Mouse (Mus musculus) heart, postnatal 25 days (tissue): ENCODE data around the gene Lgmn. TPM values are rescaled to one million over a fixed set of nuclear protein-coding genes. Genes with fewer than 3 reads are reported as not detected.
A peak's percentile ranks its signal among the peaks of the same experiment; 100 is the strongest.

Experiments used
- DNase-seq: peaks from one replicate; pipeline ENCODE4 v3.0.0; 2022; ENCODE audit warnings: low spot score
- intact Hi-C: fragments of 180-260 bp; cut with DNase I; formaldehyde crosslinking; loops from one replicate; pipeline ENCODE4 v1.15.1; 2025
- total RNA-seq, 2 experiments: library from RNA; stranded (reverse); gene quantifications; 2 replicates each; pipeline ENCODE4 v1.2.3; 2021

Lgmn gene
- total RNA-seq, result 10 to 100 TPM; 62.2 to 72.2 TPM

DNA sequence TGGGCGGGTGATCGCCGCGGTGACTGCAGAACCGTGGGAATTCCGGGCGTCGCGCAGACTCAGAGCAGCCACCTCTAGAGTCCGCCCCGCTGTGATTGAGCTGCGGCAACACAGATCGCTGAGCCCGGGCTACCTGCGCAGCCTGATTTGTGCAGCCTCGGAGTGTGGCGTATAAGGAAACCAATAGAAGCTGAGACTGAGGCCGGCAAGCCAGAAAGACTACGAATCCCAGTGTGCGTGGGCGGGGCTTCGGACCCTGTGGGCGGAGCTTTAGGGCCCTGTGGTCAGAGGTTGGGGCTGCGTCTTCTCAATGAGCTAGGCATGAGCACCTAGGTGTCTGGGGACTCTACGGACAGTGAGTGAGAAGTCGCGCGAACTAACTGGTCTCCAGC, at the start of gene Lgmn:
Gene Lgmn (minus strand): TSS at position 182 of the 392 bp plus-strand sequence.
- DNase-seq, result peak; percentile 96
- intact Hi-C loops, result no loop called here

DNA sequence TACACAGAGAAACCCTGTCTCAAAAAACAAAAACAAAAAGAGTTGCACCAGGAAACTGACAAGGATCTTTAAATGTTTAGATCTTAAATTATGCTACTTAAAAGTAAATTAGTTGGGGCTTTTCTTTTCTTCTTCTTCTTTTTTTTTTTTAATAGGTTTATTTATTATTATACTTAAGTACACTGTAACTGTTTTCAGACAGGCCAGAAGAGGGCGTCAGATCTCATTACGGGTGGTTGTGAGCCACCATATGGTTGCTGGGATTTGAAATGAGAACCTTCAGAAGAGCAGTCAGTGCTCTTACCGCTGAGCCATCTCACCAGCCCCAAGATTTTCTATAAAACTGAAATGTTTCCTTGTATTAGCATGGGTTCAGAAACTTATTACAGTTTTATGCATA, 45.3 kb upstream of the Lgmn start:
- no peak for DNase-seq
- intact Hi-C loops, result no loop called here

DNA sequence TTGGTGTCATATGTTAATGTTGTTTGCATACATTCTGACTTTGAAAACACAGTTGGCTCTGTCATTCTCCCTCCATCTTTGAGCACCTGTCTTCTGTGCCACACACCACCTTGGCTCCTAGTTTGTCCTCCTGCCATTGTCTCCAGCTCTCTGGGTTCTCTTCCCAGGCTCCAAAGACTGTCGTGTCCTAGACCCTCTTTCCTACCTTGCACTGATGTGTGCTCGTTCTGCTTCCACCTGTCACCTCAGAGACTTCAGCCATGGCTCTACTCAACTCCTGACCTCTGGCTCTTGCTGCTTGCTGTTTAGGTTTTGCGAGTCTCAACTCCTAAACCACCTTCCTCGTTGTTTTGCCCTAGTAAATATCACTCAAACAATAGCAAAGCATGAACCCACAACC, 40.9 kb upstream of the Lgmn start:
- intact Hi-C loops, result no loop called here
- DNase-seq, result no peak

DNA sequence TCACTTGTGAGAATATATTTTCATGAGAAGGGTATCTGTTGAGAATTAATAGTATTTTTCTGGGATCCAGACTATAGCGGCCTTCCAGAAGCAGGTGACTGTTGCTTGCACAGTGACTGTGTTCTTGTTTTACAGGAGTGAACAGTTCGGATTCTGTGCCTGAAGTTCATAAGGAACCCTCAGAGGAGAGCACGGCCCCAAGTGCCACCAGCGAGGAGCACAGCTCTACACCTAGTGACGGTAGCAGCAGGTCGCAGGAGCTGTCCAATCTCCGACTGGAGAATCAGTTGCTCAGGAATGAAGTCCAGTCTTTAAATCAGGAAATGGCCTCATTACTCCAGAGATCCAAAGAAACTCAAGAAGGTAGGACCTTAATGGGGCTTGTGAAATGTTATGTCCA, 34.8 kb upstream of the Lgmn start:
- no peak for DNase-seq
- intact Hi-C loops, result no loop called here

DNA sequence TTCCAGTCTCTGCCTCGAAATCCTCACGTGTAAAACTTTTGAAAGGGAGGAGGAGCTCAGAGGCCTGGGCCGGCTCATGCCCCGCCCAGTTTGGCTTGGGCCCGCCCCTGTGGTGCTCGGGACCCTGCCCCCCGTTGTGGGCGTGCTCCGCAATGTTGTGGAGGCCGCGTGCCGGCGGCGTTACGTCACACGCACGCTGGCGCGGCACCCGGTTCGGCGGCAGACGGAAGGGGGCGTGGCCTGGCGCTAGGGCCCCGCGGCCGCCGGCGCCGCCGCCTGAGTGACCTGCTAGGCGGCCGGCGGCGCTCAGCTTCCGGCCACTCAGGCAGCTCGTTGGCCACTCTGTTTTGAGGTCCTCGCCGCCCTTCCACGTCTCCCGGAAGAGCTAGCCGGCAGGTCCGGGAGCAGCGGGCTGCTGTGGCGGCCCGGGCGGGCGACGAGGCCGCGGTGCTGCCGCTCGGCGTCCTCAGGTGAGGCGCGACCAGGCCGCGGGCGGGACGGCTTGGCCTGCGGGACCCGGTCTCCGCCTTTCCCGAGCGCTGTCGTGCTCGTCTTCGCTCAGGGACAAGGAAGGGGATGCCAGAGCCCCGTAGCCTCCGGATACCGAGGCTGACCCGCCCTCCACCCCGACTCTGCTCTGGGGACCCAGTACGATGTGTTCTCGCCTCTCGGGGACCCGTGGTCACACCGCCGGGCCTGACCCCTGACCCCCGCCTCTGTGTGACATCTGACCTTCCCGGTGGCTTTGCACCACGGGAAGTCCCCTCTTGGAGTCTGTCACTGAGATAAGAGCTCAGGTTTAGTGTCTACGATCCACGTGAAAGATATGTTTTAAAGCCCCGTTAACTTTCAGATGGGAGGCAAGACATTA, 29.5 kb upstream of the Lgmn start, which contains the start of gene Golga5:
Gene Golga5 (plus strand): TSS at position 242 of the 871 bp plus-strand sequence.
- intact Hi-C loops, result loop anchor here (5.0 kb wide), 1 partner anchor 492 kb away; the partner anchor contains the start of gene Cpsf2
- DNase-seq, result peak; percentile 96

DNA sequence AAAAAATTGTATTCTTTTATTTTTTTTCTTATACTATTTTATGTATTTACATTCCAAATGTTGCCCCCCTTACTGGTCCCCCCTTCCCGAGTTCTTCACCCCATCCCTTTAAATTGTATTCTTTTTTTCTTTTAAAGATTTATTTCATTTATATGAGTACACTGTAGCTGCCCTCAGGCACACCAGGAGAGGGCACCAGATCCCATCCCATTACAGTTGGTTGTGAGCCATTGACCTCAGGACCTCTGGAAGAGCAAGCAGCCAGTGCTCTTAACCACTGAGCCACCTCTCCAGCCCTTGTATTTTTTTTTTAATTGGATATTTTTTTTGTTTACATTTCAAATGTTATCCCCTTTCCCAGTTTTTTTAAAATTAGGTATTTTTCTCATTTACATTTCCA, 28.5 kb upstream of the Lgmn start:
- intact Hi-C loops, result loop anchor here (5.0 kb wide), 1 partner anchor 491 kb away; the partner anchor contains the start of gene Cpsf2

DNA sequence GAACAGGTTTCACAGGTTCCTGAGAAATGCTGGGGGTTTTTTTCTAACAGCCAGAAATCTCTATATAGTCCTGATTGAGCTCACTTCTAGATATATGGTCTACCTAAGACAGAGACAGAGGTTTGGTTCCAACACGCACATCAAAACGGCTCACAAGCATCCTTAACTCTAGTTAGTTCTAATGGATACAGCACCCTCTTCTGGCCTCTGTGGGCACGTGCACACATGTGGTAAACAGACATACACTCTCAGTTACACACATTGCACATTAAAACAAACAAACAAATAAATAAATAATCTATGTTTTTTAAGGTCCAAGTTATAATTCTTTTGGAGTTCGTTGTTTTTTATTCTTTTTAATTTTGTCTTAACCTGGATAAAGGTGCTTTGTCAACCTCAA, 25.0 kb upstream of the Lgmn start:
- DNase-seq, result no peak
- intact Hi-C loops, result loop anchor here (5.0 kb wide), 3 partner anchors 212 to 487 kb away; partner anchors contain the start of gene Cpsf2

More for the DNA sequence above, 28.5 kb upstream of the Lgmn start:
- no peak for DNase-seq

DNA sequence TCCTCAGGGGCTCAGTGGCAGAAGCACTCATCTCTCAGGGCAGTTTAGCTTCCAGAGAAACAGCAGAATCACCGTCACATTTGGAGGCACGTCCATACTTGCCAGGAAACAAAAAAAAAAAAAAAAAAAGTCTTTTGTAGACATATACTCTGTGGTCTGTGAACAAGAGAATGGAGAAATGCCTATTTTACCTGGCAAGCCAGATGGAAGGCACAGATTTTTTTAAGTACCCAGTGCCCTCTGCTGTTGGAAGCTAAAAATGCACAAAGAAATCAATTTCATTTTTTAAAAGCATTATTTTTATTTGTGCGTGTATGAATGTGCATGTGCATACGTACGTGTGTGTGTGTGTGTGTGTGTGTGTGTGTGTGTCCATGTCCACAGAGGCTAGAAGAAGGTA, 21.6 kb upstream of the Lgmn start:
- no peak for DNase-seq
- intact Hi-C loops, result loop anchor here (1.0 to 5.0 kb wide), 3 partner anchors 69 to 474 kb away; no protein-coding TSS in a partner anchor

DNA sequence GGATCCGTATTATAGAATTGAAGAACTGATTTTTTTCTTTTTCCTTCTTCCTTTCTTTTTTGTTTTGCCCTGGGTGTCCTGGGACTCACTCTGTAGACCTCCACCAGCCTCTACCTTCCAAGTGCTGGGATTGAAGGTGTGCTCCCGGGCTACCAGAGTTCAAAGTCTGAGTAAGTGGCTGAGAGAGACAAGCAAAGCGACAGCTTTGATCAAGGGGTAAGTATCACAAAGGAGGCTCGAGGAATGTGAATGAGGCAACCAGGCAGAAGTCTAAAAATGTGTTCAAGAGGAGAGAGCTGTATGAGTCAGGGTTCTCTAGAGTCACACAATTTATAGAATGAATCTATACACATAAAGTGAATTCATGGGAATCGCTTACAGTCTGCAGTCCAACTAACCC, 20.4 kb upstream of the Lgmn start:
- intact Hi-C loops, result loop anchor here (5.0 kb wide), 2 partner anchors 208 to 473 kb away; no protein-coding TSS in a partner anchor
- DNase-seq, result no peak

DNA sequence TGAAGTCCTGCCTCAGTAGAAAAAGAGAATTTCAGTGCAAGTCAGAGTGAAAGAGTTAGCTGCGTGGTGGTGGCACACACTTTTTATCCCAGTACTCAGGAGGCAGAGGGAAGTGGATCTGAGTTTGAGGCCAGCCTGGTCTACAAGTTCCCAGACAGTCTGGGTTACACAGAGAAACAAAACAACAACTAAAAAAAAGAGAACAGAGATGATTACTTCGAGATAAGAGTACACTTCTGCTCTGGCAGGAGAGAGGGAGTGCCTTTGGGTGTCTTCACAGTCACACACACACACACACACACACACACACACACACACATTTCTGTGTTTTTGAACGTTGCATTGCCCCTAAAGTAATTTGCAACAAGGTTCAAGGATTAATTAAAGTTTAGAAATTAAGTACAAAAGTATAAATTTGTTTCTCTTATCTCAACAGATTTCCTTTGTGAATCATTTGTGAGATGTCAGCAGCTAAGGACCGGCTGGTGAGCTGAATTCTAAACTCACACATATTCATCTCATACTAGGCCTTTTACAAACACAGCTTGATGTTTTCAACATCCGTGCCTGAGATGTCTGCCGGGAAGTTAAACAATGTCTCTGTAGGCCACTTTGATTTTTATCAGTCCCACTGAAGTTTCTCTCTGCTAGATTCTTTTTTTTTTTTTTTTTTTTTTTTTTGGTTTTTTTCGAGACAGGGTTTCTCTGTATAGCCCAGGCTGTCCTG, 17.0 kb upstream of the Lgmn start:
- DNase-seq, result no peak
- intact Hi-C loops, result no loop called here

DNA sequence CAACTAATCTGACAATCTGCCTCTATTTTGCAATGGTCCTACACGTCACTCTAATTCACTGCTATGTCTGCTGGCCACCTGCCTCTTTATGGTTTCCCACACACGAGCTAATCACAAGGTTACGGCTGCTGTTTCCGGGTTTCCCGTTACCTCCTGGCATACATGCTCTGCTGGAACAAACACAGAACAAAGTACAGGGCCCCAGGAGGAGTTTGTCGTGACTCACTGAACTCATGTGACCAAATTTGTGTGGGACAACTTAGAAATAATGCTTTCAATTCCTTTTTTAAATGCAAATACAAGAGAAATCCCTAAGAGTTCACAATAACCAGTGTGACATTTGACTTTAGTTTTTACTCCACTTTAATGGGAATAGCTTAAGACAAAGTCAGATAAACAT, 14.0 kb upstream of the Lgmn start:
- DNase-seq, result no peak
- intact Hi-C loops, result no loop called here

DNA sequence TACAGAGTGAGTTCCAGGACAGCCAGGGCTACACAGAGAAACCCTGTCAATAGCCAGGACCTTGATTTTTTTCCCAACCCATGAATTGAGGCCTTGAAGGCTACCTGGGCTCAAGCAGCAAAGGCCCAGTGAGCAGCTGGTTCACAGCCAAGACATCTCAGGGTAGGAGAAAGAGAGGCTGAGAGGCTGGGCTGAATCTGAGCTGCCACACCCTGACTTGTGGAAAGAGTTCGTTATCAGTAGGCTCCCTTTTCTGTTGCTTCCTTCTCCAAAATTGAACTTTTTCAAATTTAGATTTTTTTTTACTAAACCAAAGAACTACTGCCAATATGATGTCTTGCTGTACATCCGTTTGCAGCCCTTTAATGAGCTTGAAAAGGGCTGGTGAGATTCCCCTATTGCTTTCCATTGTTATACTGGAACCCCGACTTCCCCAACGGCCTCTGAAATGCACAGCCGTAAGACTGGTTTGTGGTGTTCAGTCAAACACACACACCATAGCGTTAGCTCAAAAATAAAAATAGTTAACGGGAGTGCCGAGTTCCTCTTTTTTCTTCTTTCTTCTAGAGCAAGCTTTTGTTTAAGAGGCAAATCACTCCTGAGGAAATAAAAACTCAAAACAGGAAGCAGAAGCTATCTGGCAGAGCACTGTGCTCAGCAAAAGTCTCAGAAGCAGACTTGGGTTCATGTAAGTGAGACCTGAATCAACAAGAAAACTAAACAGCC, 11.7 kb upstream of the Lgmn start:
- intact Hi-C loops, result no loop called here
- no peak for DNase-seq

DNA sequence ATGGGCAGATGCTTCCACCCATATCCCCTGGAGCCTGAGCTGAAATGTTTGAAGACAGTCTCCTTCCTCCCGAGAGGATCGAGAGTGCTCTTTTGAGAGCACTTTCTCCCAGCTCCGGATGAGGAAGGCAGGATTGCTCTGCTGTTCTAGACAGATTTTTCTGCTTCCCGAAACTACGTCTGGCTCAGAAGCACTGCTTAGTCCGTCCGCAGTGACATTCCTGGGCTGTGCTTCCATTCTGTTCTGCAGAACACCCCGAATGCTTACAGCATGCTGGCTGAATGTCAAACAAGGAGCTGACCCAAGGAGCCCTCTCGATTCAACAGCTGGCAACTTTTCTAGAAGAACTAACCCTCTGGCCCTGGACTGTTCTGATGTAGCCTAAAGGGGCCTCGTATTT, 10.8 kb upstream of the Lgmn start:
- intact Hi-C loops, result no loop called here
- DNase-seq, result no peak

DNA sequence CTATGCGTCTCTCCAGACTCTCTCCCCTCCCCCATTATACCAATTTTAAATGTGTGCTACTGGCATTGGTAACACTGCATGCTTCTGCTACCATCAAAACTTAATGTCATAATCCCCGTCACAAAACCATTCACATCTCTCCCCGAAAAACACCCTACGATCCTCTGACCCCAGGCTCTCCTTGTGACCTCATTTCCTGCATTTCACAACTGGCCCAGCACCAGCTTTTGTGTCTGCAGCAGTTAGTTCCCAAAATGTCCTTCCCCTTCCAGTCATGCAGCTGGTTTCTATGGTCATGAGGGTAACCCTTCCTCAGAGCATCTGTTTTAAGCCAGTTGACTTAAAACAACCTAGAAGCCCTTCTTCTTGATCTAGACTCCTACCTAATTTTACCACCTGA, 5.8 kb upstream of the Lgmn start:
- no peak for DNase-seq
- intact Hi-C loops, result no loop called here

DNA sequence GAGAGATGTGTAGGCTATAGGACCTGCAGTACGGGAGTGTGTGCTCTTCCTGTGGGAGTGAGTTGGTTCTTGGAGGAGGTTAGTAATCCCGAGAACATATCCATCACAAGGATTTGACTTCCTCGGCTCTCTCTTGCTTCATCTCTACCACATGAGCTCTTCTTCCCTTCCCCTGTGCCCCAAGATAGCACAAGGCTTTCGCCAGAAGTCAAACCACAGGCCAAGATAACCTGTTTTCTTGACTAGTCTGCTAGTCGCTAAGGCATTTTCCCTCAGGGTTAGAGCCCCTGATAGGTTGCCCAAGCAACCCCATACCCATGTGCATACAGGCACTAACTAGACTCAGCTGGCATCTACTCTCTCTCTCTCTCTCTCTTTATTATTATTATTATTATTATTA, 4.1 kb upstream of the Lgmn start:
- intact Hi-C loops, result no loop called here
- no peak for DNase-seq

DNA sequence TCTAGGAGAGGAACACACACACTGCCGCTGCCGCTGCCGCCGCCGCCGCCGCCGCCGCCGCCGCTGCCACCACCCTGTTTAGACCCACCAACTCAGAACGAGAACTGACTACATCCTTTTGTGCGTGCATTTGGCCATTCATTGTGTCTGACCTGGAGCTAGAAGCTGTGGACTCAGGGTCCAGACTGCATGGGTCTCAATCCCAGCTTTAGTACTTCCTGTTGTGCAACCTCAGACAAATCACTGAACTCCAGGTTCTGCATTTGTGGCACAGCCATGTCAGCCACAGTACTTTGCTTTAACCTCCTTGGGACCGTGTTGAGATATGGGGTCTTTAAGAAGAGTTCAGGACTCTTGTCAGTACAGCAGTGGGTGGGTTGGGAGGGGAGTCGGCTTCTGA, 3.0 kb upstream of the Lgmn start:
- DNase-seq, result no peak
- intact Hi-C loops, result no loop called here

DNA sequence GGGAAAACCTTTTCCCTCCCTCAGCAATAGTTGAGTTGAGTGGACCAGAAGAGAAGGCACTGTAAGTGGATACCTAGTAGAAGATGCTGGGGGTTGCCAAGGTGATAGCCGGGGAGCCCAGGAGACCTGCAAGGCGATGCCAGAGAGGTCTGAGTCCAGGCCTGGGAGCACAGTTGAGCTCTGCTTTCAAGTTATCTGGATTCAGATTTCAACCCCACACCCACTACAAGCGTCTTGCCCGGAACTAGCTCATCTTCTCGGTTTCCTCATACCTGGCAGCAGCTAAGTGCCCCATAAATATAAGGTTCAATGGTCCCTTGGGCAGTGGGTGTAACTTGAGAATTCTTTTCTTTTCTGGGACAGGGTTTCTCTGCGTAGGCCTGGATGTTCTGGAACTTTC, 1.5 kb upstream of the Lgmn start:
- DNase-seq, result no peak
- intact Hi-C loops, result no loop called here

DNA sequence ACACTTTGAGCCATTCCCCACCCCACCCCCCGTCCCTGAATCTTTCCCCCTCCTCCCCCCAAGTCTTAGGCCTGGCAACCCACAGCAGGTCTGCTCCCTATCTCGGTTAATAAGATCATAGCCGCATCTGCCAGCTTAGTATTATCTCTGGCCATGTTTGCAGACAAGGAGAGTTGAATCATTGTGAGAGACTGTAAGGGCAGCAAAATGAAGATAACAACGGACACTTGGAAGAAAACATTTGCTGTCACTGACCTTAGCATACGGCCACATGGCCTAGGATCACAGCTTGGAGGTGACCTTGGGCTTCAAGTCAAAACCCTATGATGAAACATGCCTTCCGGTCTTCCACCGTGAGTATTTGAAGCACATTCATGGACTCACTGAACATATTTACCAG, 938 bp upstream of the Lgmn start:
- intact Hi-C loops, result no loop called here
- no peak for DNase-seq

DNA sequence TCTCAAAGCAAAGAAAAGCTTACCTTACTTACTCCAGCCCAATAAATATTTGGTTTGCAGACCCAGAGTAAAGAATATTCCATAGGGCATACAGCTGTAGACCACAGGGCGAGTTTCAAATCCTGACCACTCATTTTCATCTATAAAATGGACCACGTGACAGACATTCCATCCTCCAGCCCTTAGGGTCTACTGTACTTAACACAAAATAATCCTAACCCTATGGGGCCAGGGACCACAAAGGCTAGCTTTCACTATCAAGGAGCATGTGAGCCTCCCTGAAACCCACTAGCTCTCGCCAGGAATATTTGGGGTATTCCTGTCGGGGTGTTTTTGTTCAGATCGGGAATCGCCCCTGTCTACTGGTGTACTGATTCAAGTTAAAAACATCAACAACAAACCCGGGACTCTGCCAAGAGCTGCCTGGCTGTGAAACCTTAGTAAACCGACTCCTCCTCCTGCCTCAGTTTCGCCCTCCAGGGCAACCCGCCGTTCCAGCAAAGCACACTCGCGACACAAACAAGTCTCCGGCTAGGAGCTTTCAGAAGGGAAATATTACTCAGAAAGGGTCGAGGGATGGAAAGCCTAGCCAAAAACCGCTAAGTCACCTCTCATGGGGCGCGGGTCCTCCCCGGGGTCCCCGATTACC, 506 bp downstream of the Lgmn start:
- intact Hi-C loops, result no loop called here
- no peak for DNase-seq

DNA sequence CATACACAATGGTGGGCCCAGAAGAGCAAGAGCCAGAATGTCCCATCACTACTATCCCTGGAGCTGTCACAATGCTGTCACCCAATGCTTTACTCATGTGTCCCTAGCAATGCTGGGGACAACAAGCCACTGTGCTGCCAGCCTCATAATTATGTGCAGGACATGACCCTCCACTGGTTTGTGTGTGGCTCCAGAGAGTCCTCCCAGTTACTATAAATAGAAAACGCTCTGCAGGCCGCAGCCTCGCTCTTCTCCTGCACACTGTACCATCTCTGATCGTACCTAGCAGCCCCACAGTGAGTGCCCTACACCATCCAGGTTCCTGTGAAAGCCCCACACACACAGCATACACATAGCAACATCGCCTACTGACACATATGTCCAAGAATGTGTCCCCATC, 1.7 kb downstream of the Lgmn start:
- intact Hi-C loops, result no loop called here
- no peak for DNase-seq
